Mouse (Mus musculus) T-cell, adult 66 days (primary cell): ENCODE measurements around the gene Rcan1. TPM values are rescaled to one million over a fixed set of nuclear protein-coding genes. Genes with fewer than 3 reads are reported as not detected.

Experiments used
- total RNA-seq, 2 experiments: library from RNA; stranded (reverse); gene quantifications; 3 replicates in 1 of 2; 4 replicates in 1 of 2; pipeline ENCODE4 v1.2.4; 2023

Rcan1 gene
- 1 to 10 TPM; 4.5 to 7.0 TPM for total RNA-seq

DNA sequence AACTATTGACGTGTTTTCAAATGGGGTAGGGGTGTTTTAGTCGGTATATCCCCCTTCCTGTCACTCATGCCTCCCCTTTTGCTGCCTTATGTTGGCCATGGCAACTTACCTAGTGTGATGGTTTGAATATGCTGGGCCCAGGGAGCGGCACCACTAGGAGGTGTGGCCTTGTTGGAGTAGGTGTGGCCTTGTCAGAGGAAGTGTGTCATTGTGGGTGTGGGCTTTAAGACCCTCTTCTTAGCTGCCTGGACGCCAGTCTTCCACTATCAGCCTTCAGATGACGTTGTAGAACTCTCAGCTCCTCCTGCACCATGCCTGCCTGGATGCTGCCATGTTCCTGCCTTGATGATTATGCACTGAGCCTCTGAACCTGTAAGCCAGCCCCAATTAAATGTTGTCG is at the start of gene Rcan1:
Rcan1 (minus strand) TSS at position 162 of the 400 bp plus-strand sequence.

DNA sequence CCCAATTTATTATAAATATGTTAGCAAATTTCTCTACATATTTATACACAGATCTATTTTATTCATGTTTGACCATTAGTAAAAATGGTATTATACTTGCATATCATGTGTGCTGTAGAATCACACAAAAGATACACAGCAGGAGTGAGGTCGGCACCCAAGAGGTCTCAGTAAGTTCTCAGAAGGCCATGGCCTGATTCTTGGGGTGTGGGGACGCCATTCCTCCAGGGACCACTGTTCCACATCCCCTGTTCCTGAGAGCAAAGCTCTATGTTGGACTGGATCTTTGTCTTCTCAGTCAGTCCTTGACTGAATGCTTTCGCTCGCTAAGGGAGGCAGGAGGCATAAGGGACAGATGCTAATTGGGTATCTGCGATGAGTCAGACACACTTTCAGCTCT is 14.8 kb upstream of the Rcan1 start, which contains the start of gene Clic6:
Clic6 (plus strand) TSS at position 301 of the 400 bp plus-strand sequence.

DNA sequence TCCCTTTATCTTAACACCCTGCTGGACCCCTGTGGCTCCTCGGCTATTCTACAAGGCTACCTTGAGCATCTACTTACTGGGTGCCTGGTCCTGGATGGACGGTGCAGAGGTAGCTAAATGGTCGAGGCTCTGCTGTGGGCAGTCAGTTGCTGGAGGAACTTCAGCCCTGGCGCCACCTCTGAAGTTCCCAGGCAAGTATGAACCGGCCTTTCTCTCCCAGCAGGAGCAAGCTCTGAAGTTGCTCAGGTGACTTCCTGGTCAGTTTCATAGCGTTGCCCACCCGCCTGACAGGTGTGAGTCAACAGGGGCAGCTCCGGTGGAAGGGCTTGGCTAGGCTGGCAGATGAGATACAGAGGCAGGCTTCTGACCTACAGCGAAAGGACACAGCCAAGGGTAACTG is 111.4 kb downstream of the Rcan1 start, which contains the start of gene Kcne1:
Kcne1 (minus strand) TSS at position 240 of the 400 bp plus-strand sequence.

Other genes with a start within 250 kb of the Rcan1 start
- not detected for gene Kcne2, start 178.5 kb downstream of the Rcan1 start, total RNA-seq
- gene Smim11, start 169.6 kb downstream of the Rcan1 start, total RNA-seq, result 10 to 100 TPM; 20.2 to 29.7 TPM
- gene Fam243, start 149.4 kb downstream of the Rcan1 start, total RNA-seq, result not detected
- gene Kcne1, start 111.4 kb downstream of the Rcan1 start, total RNA-seq, result not detected
- gene Clic6, start 14.9 kb upstream of the Rcan1 start, total RNA-seq, result not detected